Mouse (Mus musculus): Measurements from ENCODE around the gene Slc35e1. TPM values are rescaled to one million over a fixed set of nuclear protein-coding genes. Genes with fewer than 3 reads are reported as not detected.

The Slc35e1 gene
- polyA plus RNA-seq, 1 experiment from 2014 or later: 8.5 TPM

GRCm38 (mm10) chr8:72492622-72493081, 238 bp upstream of the Slc35e1 start:
- H3K27me3 ChIP-seq (ENCODE audit: control insufficient read depth, insufficient read depth, low read length): no peaks in the 10 kb centered on the region
- DNase-seq (ENCODE audit: low spot score): peak; percentile 100
- H3K9ac ChIP-seq (ENCODE audit: low read length): peak overlapping the region; percentile 89
- under 1% methylated on average over 53 of the region's 56 CpGs for WGBS
- peak; percentile 98 for ATAC-seq (ENCODE audit: low FRiP score, low TSS enrichment)
- H3K9me3 ChIP-seq (ENCODE audit: control insufficient read depth, low read length): no peaks in the 10 kb centered on the region
- H3K4me1 ChIP-seq (replicated peaks; ENCODE audit: control insufficient read depth, insufficient read depth): peaks cover 4% of the 10 kb centered on the region; the same call in 1 of the 2 replicates
- peak overlapping the region; percentile 90 for H3K27ac ChIP-seq (replicated peaks)
- TF ChIP-seq EP300 (optimal IDR thresholded peaks at IDR 0.05) (no peak), CTCF (IDR thresholded peaks at IDR 0.05; ENCODE audit: low read depth) (no peak; the same call in 1 of the 2 replicates)
- H3K4me2 ChIP-seq (replicated peaks; ENCODE audit: low read depth): peak overlapping the region; percentile 77
- H3K36me3 ChIP-seq (ENCODE audit: control insufficient read depth, insufficient read depth, low read length): peaks cover 11% of the 10 kb centered on the region
- peak overlapping the region; percentile 86 for H3K4me3 ChIP-seq (ENCODE audit: low read depth, low read length)

GRCm38 (mm10) chr8:72491017-72491416, 1.4 kb downstream of the Slc35e1 start:
- no peak for DNase-seq (ENCODE audit: low spot score)
- H3K27me3 ChIP-seq (ENCODE audit: control insufficient read depth, insufficient read depth, low read length): no peaks in the 10 kb centered on the region
- H3K9me3 ChIP-seq (ENCODE audit: control insufficient read depth, low read length): no peaks in the 10 kb centered on the region
- TF ChIP-seq EP300 (optimal IDR thresholded peaks at IDR 0.05): no peak
- no peak for TF ChIP-seq CTCF (IDR thresholded peaks at IDR 0.05; ENCODE audit: low read depth)
- peak overlapping the region; percentile 86 for H3K4me2 ChIP-seq (replicated peaks; ENCODE audit: low read depth)
- peaks cover 4% of the 10 kb centered on the region; the same call in 1 of the 2 replicates for H3K4me1 ChIP-seq (replicated peaks; ENCODE audit: control insufficient read depth, insufficient read depth)
- ATAC-seq (ENCODE audit: low FRiP score, low TSS enrichment): no peak
- H3K4me3 ChIP-seq (ENCODE audit: low read depth, low read length): no peak overlapping the region; the same call in 1 of the 2 replicates
- WGBS: 77% methylated on average over 2 of the region's 2 CpGs
- H3K27ac ChIP-seq (replicated peaks): no peak overlapping the region
- peaks cover 10% of the 10 kb centered on the region for H3K36me3 ChIP-seq (ENCODE audit: control insufficient read depth, insufficient read depth, low read length)
- no peak overlapping the region for H3K9ac ChIP-seq (ENCODE audit: low read length)

GRCm38 (mm10) chr8:72487014-72487413, 5.4 kb downstream of the Slc35e1 start:
- no peak overlapping the region for H3K4me2 ChIP-seq (replicated peaks; ENCODE audit: low read depth)
- no peaks in the 10 kb centered on the region for H3K4me1 ChIP-seq (replicated peaks; ENCODE audit: control insufficient read depth, insufficient read depth)
- peaks cover 10% of the 10 kb centered on the region; the same call in 1 of the 2 replicates for H3K36me3 ChIP-seq (ENCODE audit: control insufficient read depth, insufficient read depth, low read length)
- H3K9me3 ChIP-seq (ENCODE audit: control insufficient read depth, low read length): no peaks in the 10 kb centered on the region
- no peak overlapping the region for H3K27ac ChIP-seq (replicated peaks)
- no peak for DNase-seq (ENCODE audit: low spot score)
- H3K4me3 ChIP-seq (ENCODE audit: low read depth, low read length): no peak overlapping the region
- H3K9ac ChIP-seq (ENCODE audit: low read length): no peak overlapping the region
- no peak for ATAC-seq (ENCODE audit: low FRiP score, low TSS enrichment)
- no peak for TF ChIP-seq CTCF (IDR thresholded peaks at IDR 0.05; ENCODE audit: low read depth)
- no peak for TF ChIP-seq EP300 (optimal IDR thresholded peaks at IDR 0.05)
- H3K27me3 ChIP-seq (ENCODE audit: control insufficient read depth, insufficient read depth, low read length): no peaks in the 10 kb centered on the region

- no peaks in the 10 kb centered on the region for H3K9me3 ChIP-seq (ENCODE audit: control insufficient read depth, low read length)
- H3K4me1 ChIP-seq (replicated peaks; ENCODE audit: control insufficient read depth, insufficient read depth): no peaks in the 10 kb centered on the region
- peaks cover 13% of the 10 kb centered on the region; the same call in 1 of the 2 replicates for H3K36me3 ChIP-seq (ENCODE audit: control insufficient read depth, insufficient read depth, low read length)
- no peak overlapping the region for H3K9ac ChIP-seq (ENCODE audit: low read length)
- TF ChIP-seq CTCF (IDR thresholded peaks at IDR 0.05; ENCODE audit: low read depth): peak; percentile 2; the same call in 1 of the 2 replicates
- no peak for TF ChIP-seq EP300 (optimal IDR thresholded peaks at IDR 0.05)
- DNase-seq (ENCODE audit: low spot score) (peak; percentile 34), ATAC-seq (ENCODE audit: low FRiP score, low TSS enrichment) (0 out of 2 replicates have a peak, but pooled peaks have one; percentile 34)
- no peak overlapping the region for H3K4me2 ChIP-seq (replicated peaks; ENCODE audit: low read depth)
- no peaks in the 10 kb centered on the region for H3K27me3 ChIP-seq (ENCODE audit: control insufficient read depth, insufficient read depth, low read length)
- H3K27ac ChIP-seq (replicated peaks): 0 out of 2 replicates have a peak overlapping the region, but pooled peaks have one; percentile 18
- H3K4me3 ChIP-seq (ENCODE audit: low read depth, low read length): no peak overlapping the region
- WGBS: 72% methylated on average over 6 of the region's 6 CpGs
These were observed 6.8 kb downstream of the Slc35e1 start for GRCm38 (mm10) chr8:72485456-72486199.

- Histone ChIP-seq H3K9ac (ENCODE audit: low read length) (peak within 1 kb of the TSS; percentile 77), H3K4me3 (ENCODE audit: low read depth, low read length) (peak within 1 kb of the TSS; percentile 85), H3K9me3 (ENCODE audit: control insufficient read depth, low read length) (no peaks in the 10 kb centered on the region), H3K36me3 (ENCODE audit: control insufficient read depth, insufficient read depth, low read length) (peaks cover 13% of the 10 kb centered on the region), H3K4me2 (replicated peaks; ENCODE audit: low read depth) (peak within 1 kb of the TSS; percentile 69), H3K27ac (replicated peaks) (peak within 1 kb of the TSS; percentile 89), H3K27me3 (ENCODE audit: control insufficient read depth, insufficient read depth, low read length) (no peaks in the 10 kb centered on the region), H3K4me1 (replicated peaks; ENCODE audit: control insufficient read depth, insufficient read depth) (peaks cover 4% of the 10 kb centered on the region; the same call in 1 of the 2 replicates)
- DNase-seq (ENCODE audit: low spot score) (peak; percentile 98), ATAC-seq (ENCODE audit: low FRiP score, low TSS enrichment) (peak; percentile 97)
- under 1% methylated on average over 80 of the region's 80 CpGs for whole genome bisulfite sequencing
- TF ChIP-seq CTCF (IDR thresholded peaks at IDR 0.05; ENCODE audit: low read depth) (peak; percentile 19; the same call in 1 of the 2 replicates), EP300 (optimal IDR thresholded peaks at IDR 0.05) (no peak)
These were observed 17.4 kb downstream of the Slc35e1 start, which contains the start of gene Cherp for GRCm38 (mm10) chr8:72474826-72475546. Cherp (minus strand) TSS chr8:72475226.

Data from stomach, postnatal 0 days (tissue).